16 mouse cellular contexts compared by ENCODE assay signal in genomic region chr2:38866711-38867110, GRCm38 (mm10).
A peak's percentile ranks its signal among the peaks of the same experiment; 100 is the strongest.
DNase-seq lines count a peak whose midpoint lies in the region; ATAC-seq and TF ChIP-seq lines count a peak whose summit lies in the region.
"Had no signal": no experiment of that assay in that cellular context is flagged by ENCODE, and none has a peak within 500 bp of the region (broad histone marks: within the 10 kb centered on the region; RNA-seq: fewer than 3 reads in every experiment).

No protein-coding gene starts in this region.

- TF ChIP-seq EP300 in lung, postnatal 0 days (IDR thresholded peaks at IDR 0.05), result no peak

- no peak overlapping the region for H3K4me2 ChIP-seq in lung, postnatal 0 days (replicated peaks; ENCODE audit: low read depth, low read length)
- peak overlapping the region; percentile 47 for H3K4me2 ChIP-seq in myocyte (ENCODE audit: low read depth)
- H3K4me2 ChIP-seq in hindbrain, embryonic 13.5 days, result no peak overlapping the region
- H3K4me2 ChIP-seq: embryonic facial prominence, embryonic 15.5 days; heart, embryonic 15.5 days had no signal

- TF ChIP-seq POLR2A in lung, adult 2 months (IDR thresholded peaks at IDR 0.05; ENCODE audit: borderline replicate concordance, extremely low read depth, low read depth, low read length), result no peak
- TF ChIP-seq POLR2A in embryonic fibroblast, embryonic 13.5 days (IDR thresholded peaks at IDR 0.05; ENCODE audit: low read depth, low read length), result no peak
- no peak for TF ChIP-seq POLR2A in myocyte (IDR thresholded peaks at IDR 0.05; ENCODE audit: insufficient read length, low read depth)

- no peak overlapping the region for H3K4me3 ChIP-seq in lung, postnatal 0 days (ENCODE audit: low read depth, low read length)
- no peak overlapping the region for H3K4me3 ChIP-seq in lung, adult 2 months (replicated peaks; ENCODE audit: extremely low read depth, low read depth, low read length)
- H3K4me3 ChIP-seq in embryonic fibroblast, embryonic 13.5 days (ENCODE audit: insufficient read depth, low read length), result no peak overlapping the region
- no peak overlapping the region for H3K4me3 ChIP-seq in myocyte
- H3K4me3 ChIP-seq in hindbrain, embryonic 13.5 days, result no peak overlapping the region
- H3K4me3 ChIP-seq: embryonic facial prominence, embryonic 15.5 days; heart, embryonic 15.5 days; megakaryocyte, embryonic 14.5 days had no signal

- no peaks in the 10 kb centered on the region for H3K9me3 ChIP-seq in lung, postnatal 0 days (ENCODE audit: low read length)
- H3K9me3 ChIP-seq in hindbrain, embryonic 13.5 days, result no peaks in the 10 kb centered on the region
- H3K9me3 ChIP-seq: embryonic facial prominence, embryonic 15.5 days; heart, embryonic 15.5 days; megakaryocyte, embryonic 14.5 days had no signal

- H3K4me1 ChIP-seq in lung, postnatal 0 days (ENCODE audit: insufficient read depth, low read depth, low read length), result no peaks in the 10 kb centered on the region
- no peaks in the 10 kb centered on the region for H3K4me1 ChIP-seq in lung, adult 2 months (ENCODE audit: control insufficient read depth, insufficient read depth, low read length)
- peaks cover 3% of the 10 kb centered on the region; the same call in 1 of the 2 replicates for H3K4me1 ChIP-seq in embryonic fibroblast, embryonic 13.5 days (ENCODE audit: control insufficient read depth, insufficient read depth, low read length)
- H3K4me1 ChIP-seq in hindbrain, embryonic 13.5 days (replicated peaks), result no peaks in the 10 kb centered on the region
- H3K4me1 ChIP-seq: heart, embryonic 15.5 days; megakaryocyte, embryonic 14.5 days had no signal

- H3K27me3 ChIP-seq in lung, postnatal 0 days (replicated peaks; ENCODE audit: insufficient read depth, low read length), result no peaks in the 10 kb centered on the region
- no peaks in the 10 kb centered on the region for H3K27me3 ChIP-seq in myocyte (ENCODE audit: control insufficient read depth, insufficient read depth, insufficient read length)
- H3K27me3 ChIP-seq in hindbrain, embryonic 13.5 days, result no peaks in the 10 kb centered on the region
- H3K27me3 ChIP-seq: embryonic facial prominence, embryonic 15.5 days; heart, embryonic 15.5 days; megakaryocyte, embryonic 14.5 days had no signal

- ATAC-seq in lung, postnatal 0 days, result no peak
- no peak for ATAC-seq in hindbrain, embryonic 13.5 days (ENCODE audit: low FRiP score)
- ATAC-seq: forebrain, embryonic 14.5 days had no signal

- no peak for TF ChIP-seq CTCF in lung, postnatal 0 days (IDR thresholded peaks at IDR 0.05)
- no peak for TF ChIP-seq CTCF in lung, adult 2 months (IDR thresholded peaks at IDR 0.05; ENCODE audit: insufficient read depth, low read length)
- no peak for TF ChIP-seq CTCF in embryonic fibroblast, embryonic 13.5 days (IDR thresholded peaks at IDR 0.05; ENCODE audit: borderline replicate concordance, insufficient read depth, low read length)

- H3K79me2 ChIP-seq in myocyte (ENCODE audit: control insufficient read depth, insufficient read depth), result no peaks in the 10 kb centered on the region

- no peak overlapping the region for H3ac ChIP-seq in myocyte (ENCODE audit: control insufficient read depth, insufficient read length)

- no peaks in the 10 kb centered on the region for H3K36me3 ChIP-seq in lung, postnatal 0 days (ENCODE audit: insufficient read depth, low read length)
- peaks cover 15% of the 10 kb centered on the region for H3K36me3 ChIP-seq in myocyte (ENCODE audit: control insufficient read depth, insufficient read depth)
- peaks cover 4% of the 10 kb centered on the region; the same call in 1 of the 2 replicates for H3K36me3 ChIP-seq in hindbrain, embryonic 13.5 days

- no peak overlapping the region for H3K9ac ChIP-seq in lung, postnatal 0 days (replicated peaks; ENCODE audit: low read depth)
- no peak overlapping the region for H3K9ac ChIP-seq in hindbrain, embryonic 13.5 days
- H3K9ac ChIP-seq: embryonic facial prominence, embryonic 15.5 days; heart, embryonic 15.5 days; liver, embryonic 14.5 days had no signal

- peak; percentile 37 for DNase-seq in lung, postnatal 0 days (ENCODE audit: low spot score)
- DNase-seq in lung, adult 2 months, result no peak
- DNase-seq in MN1 (ENCODE audit: low spot score), result peak; percentile 54
- DNase-seq in cerebellum, adult 11 months, result no peak
- DNase-seq: cerebellum, adult 2 months; kidney, postnatal 14 days; retina, postnatal 1 day; thymus, adult 18-20 months had no signal

- H3K27ac ChIP-seq in lung, postnatal 0 days (ENCODE audit: low read length), result no peak overlapping the region
- H3K27ac ChIP-seq in embryonic fibroblast, embryonic 13.5 days (ENCODE audit: insufficient read depth, low read length), result peak overlapping the region; percentile 61; the same call in 1 of the 2 replicates
- no peak overlapping the region for H3K27ac ChIP-seq in hindbrain, embryonic 13.5 days
- H3K27ac ChIP-seq: embryonic facial prominence, embryonic 15.5 days; heart, embryonic 15.5 days; liver, embryonic 14.5 days had no signal

- WGBS in lung, postnatal 0 days, result 54% methylated on average over 1 of the region's 1 CpGs
- WGBS in lung, adult 2 months, result 55% methylated on average over 1 of the region's 1 CpGs
- 94% methylated on average over 1 of the region's 1 CpGs for WGBS in hindbrain, embryonic 13.5 days

TF ChIP-seq in myocyte, 11 proteins besides CTCF, POLR2A, EP300 and RAD21:
- TF ChIP-seq USF1 (IDR thresholded peaks at IDR 0.05; ENCODE audit: low read depth), result no peak
- no peak for TF ChIP-seq REST (IDR thresholded peaks at IDR 0.05; ENCODE audit: insufficient read depth, insufficient read length)
- no peak for TF ChIP-seq TCF3 (IDR thresholded peaks at IDR 0.05; ENCODE audit: insufficient read length, low read depth)
- no peak for TF ChIP-seq E2F4 (IDR thresholded peaks at IDR 0.05; ENCODE audit: insufficient read depth)
- no peak for TF ChIP-seq SRF (IDR thresholded peaks at IDR 0.05; ENCODE audit: control insufficient read depth, insufficient read length, low read depth)
- TF ChIP-seq MAX (IDR thresholded peaks at IDR 0.05; ENCODE audit: low read depth), result no peak
- TF ChIP-seq MYOG (IDR thresholded peaks at IDR 0.05; ENCODE audit: control insufficient read depth in 1 of 3, insufficient read depth in 1 of 3, insufficient read length in 2 of 3, low read depth in 2 of 3), result no peak
- peak; percentile 100 for TF ChIP-seq CEBPB (IDR thresholded peaks at IDR 0.05; ENCODE audit: insufficient read depth, poor library complexity, severe bottlenecking)

Comparison
In these comparisons a context has a peak if more than half of its experiments do, and no peak if none do; other contexts are left out.
1. DNase-seq: peak in lung, postnatal 0 days (single experiment) and MN1 (single experiment); none in lung, adult 2 months (single experiment) and cerebellum, adult 11 months (single experiment).